Mouse (Mus musculus) heart, embryonic 16.5 days (tissue): ENCODE results near the gene Slc17a7. TPM values are rescaled to one million over a fixed set of nuclear protein-coding genes. Genes with fewer than 3 reads are reported as not detected.
"Not testable (repeated sequence)": the region's sequence is repeated elsewhere in the genome, so short reads cannot be mapped to it uniquely, and the experiment has no call there.

Experiments used
- ATAC-seq: fragments of 200-750 bp; cut with Nextera tagmentation; replicated peaks from 2 replicates; pipeline ENCODE4 v1.8.0; 2017; ENCODE audit warnings: moderate number of reproducible peaks; ENCODE audit not compliant: insufficient read depth, low FRiP score; ENCODE audit errors: extremely low read depth
- H3K27ac ChIP-seq: fragments of 300-500 bp; sonication (generic); 2 replicates; pipeline ENCODE4 v1.5.1; 2014; ENCODE audit warnings: mild to moderate bottlenecking, low read length, control low read depth, moderate library complexity
- H3K27me3 ChIP-seq: fragments of 300-500 bp; sonication (generic); 2 replicates; pipeline ENCODE4 v1.6.1; 2014; ENCODE audit warnings: low read length, mixed read lengths; ENCODE audit not compliant: control insufficient read depth, insufficient read depth
- H3K36me3 ChIP-seq: fragments of 300-500 bp; sonication (generic); 2 replicates; pipeline ENCODE4 v1.6.1; 2014; ENCODE audit not compliant: control insufficient read depth, insufficient read depth
- H3K4me1 ChIP-seq: fragments of 300-500 bp; sonication (generic); 2 replicates; pipeline ENCODE4 v1.6.1; 2014; ENCODE audit warnings: low read length, mixed read lengths; ENCODE audit not compliant: control insufficient read depth, insufficient read depth
- H3K4me2 ChIP-seq: fragments of 300-500 bp; sonication (generic); 2 replicates; pipeline ENCODE4 v1.6.1; 2014; ENCODE audit warnings: low read depth, mild to moderate bottlenecking, control low read depth, low read length
- H3K4me3 ChIP-seq: fragments of 300-500 bp; sonication (generic); 2 replicates; pipeline ENCODE4 v1.5.1; 2014; ENCODE audit warnings: mild to moderate bottlenecking, control low read depth, low read length
- H3K9ac ChIP-seq: fragments of 300-500 bp; sonication (generic); 2 replicates; pipeline ENCODE4 v1.6.1; 2014; ENCODE audit warnings: low read length, control low read depth
- H3K9me3 ChIP-seq: fragments of 300-500 bp; sonication (generic); replicated peaks from 2 replicates; pipeline ENCODE4 v1.6.1; 2016; ENCODE audit warnings: low read length; ENCODE audit not compliant: control insufficient read depth
- WGBS: fragments of 180-500 bp; shearing (Covaris S2); extraction: QIAGEN DNeasy Blood & Tissue Kit; methylation state at CpG from one replicate; pipeline ENCODE4 v1.1.7; 2014; 5-methylcytosine and 5-hydroxymethylcytosine counted together
- polyA plus RNA-seq: library from polyadenylated mRNA; unstranded; fragments of >200 nt; fragmentation: Nextera tagmentation; extraction: Ambion mirVana; gene quantifications from 2 replicates; pipeline ENCODE4 v1.2.1, GENCODE M21; 2015

Slc17a7 gene
- polyA plus RNA-seq, 1 experiment from 2014 or later, result 4.7 TPM

DNA sequence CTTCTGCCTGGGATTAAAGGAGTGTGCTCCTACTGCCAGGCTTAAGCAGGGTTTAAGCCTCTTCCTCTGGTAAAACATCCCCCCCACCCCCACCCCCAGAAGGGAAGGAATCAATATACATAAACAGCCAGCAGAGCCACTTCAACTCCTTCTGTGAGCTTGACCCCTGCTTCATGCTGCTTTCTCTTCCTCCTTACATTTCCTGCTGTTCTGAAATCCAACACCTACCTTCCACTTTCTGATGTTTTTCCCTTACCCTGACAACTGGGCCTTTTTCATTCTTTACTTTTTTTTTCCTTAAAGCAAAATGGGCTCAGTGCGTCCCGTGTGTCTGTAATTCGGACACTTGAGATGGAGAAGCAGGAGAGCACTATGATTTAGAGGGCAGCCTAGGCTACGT is 13.4 kb upstream of the Slc17a7 start:
- WGBS, result 65% methylated on average over 4 of the region's 4 CpGs
- Histone ChIP-seq H3K27ac (no peak overlapping the region), H3K9me3 (no peaks in the 10 kb centered on the region), H3K4me3 (no peak overlapping the region), H3K4me2 (no peak overlapping the region), H3K36me3 (no peaks in the 10 kb centered on the region), H3K4me1 (peaks cover 4% of the 10 kb centered on the region), H3K27me3 (no peaks in the 10 kb centered on the region), H3K9ac (no peak overlapping the region)
- no peak for ATAC-seq

DNA sequence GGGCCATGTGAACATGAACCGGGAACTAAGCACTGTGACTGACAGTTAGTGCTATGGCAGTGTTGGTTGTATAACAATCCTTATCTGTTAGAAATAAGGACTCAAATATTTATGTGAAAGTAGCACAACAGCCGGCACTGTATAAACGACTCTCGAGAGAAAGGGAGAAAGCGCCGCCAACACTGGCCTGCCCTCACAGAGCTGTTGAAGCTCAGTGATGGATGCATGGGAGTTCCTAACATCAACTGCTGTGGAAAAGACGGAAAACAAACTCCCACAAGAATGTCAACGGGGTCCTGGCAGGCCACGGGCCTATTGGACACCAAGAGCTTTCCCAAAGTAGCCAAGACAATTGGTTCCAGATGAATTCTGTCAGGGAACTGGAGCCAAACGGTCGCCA is 12.4 kb upstream of the Slc17a7 start:
- Histone ChIP-seq H3K36me3 (no peaks in the 10 kb centered on the region), H3K27ac (peak overlapping the region; percentile 32; the same call in 1 of the 2 replicates), H3K4me1 (peaks cover 4% of the 10 kb centered on the region), H3K27me3 (no peaks in the 10 kb centered on the region), H3K4me2 (no peak overlapping the region), H3K9ac (no peak overlapping the region), H3K9me3 (no peaks in the 10 kb centered on the region), H3K4me3 (no peak overlapping the region)
- WGBS, result 55% methylated on average over 11 of the region's 11 CpGs
- ATAC-seq, result no peak

DNA sequence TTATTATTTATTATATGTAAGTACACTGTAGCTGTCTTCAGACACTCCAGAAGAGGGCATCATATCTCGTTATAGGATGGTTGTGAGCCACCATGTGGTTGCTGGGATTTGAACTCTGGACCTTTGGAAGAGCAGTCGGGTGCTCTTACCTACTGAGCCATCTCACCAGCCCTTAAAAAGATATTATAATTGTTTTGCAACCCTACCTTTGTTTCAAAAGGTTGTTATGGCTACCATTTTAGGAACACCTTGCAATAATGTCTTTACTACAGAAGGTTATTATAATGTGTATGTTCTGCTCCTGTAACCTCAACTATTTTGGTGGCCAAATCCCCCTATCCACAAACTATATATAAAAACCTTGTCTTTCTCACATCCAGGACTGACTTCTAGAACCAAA is 10.7 kb upstream of the Slc17a7 start:
- H3K27ac ChIP-seq, H3K27me3 ChIP-seq, H3K9me3 ChIP-seq, H3K4me1 ChIP-seq, H3K9ac ChIP-seq, H3K36me3 ChIP-seq, ATAC-seq, H3K4me3 ChIP-seq: not testable (repeated sequence)
- H3K4me2 ChIP-seq, result peak overlapping the region; percentile 82; the same call in 1 of the 2 replicates
- WGBS, result 87% methylated on average over 2 of the region's 2 CpGs

DNA sequence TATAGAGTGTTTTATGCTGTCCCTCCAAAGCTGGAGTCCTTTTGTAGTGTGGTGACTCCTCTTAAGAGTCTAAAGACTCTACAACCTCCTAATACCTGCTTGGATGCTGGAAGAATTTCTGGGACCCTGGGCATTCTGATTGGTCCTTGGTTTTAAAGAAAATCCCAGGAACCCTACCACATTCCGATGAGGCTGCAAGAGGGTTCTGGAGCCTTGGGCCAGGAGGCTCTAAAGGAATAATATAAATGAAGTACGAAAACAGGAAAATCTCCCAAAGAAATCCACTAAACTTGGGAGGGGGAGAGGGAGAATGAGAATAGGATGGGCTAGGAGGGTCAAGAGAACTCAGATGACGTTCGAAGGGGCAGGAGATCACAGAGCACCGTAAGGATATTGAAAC is 10.2 kb upstream of the Slc17a7 start:
- Histone ChIP-seq H3K27me3 (no peaks in the 10 kb centered on the region), H3K4me3 (peak overlapping the region; percentile 78), H3K9me3 (no peaks in the 10 kb centered on the region), H3K4me1 (peaks cover 4% of the 10 kb centered on the region), H3K4me2 (peak overlapping the region; percentile 82), H3K27ac (peak overlapping the region; percentile 97), H3K9ac (peak overlapping the region; percentile 88), H3K36me3 (no peaks in the 10 kb centered on the region; the same call in 1 of the 2 replicates)
- no peak for ATAC-seq
- 5% methylated on average over 5 of the region's 5 CpGs for WGBS

DNA sequence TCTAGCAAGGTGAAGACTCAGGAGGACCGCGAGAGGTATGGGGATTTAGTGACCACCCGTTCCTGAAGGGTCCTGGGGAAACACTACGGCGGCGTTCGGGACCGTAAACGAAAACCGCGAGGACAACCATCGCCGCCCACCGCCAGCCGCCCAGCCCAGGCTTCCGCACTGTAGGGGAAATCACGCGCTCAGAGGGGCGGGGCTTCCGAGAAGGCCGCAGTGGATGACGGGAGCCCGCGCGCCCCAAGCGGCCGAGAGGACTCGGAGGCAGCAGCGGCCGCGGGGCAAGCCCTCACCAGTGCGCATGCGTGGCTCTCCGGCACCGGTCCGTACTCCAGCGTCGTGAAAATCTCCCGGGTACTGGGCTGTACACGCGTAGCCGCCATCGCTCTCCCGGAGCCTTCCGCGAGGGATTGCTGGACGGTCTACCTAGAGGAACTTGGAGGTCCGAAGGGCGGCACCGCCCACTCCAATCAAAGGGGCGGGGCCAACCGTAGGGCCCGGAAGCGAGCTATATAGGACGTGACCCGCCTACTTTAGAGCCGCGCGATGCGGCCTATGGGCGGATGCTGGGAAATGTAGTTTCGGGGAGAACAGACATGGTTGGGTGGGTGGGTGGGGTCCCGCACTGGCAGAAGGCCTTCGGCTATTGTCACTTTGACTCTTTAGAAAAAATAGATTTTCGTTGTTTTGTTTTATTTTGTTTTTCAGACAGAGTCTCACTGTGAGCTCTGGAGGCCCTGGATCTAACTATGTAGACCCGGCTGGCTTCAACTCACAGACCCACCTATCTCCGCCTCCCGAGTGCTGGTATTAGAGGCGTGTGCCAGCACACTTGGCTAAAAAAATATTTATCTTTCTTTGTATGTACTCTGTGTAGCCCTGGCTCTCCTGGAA is 9.4 kb upstream of the Slc17a7 start, which contains the start of the genes Pih1d1 and Aldh16a1:
Gene Pih1d1, plus strand, starts transcription at position 208 of the 897 bp plus-strand sequence.
Gene Aldh16a1, minus strand, starts transcription at position 489 of the 897 bp plus-strand sequence.
- WGBS, result 3% methylated on average over 69 of the region's 69 CpGs
- Histone ChIP-seq H3K27me3 (no peaks in the 10 kb centered on the region), H3K36me3 (peaks cover 5% of the 10 kb centered on the region; the same call in 1 of the 2 replicates), H3K4me3 (peak within 1 kb of the TSS; percentile 78), H3K9ac (peak within 1 kb of the TSS; percentile 88), H3K27ac (peak within 1 kb of the TSS; percentile 97), H3K4me1 (peaks cover 4% of the 10 kb centered on the region), H3K4me2 (peak within 1 kb of the TSS; percentile 82), H3K9me3 (no peaks in the 10 kb centered on the region)
- peak; percentile 95 for ATAC-seq

DNA sequence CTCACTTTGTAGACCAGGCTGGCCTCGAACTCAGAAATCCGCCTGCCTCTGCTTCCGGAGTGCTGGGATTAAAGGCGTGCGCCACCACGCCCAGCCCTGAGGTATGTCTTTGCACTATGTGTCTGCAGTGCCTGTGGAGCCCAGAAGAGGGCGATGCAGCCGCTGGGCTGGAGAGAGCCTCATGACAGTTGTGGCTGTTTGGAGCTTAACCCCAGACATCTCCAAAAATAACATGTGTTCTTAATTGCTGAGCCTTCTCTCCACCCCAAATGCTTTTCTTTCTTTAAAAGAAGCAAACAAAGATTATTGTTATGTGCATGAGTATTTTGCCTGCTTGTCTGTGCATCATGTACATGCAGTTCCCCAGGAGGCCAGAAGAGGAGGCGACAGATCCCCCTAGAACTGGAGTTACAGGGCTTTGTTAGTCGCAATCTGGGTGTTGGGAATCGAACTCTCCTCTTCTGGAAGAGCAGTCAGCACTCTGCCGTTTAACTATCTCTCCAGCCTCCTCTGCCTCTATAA is 8.7 kb upstream of the Slc17a7 start:
- Histone ChIP-seq H3K4me1 (peaks cover 4% of the 10 kb centered on the region), H3K27me3 (no peaks in the 10 kb centered on the region), H3K27ac (no peak overlapping the region), H3K4me2 (peak overlapping the region; percentile 60), H3K9ac (peak overlapping the region; percentile 88), H3K9me3 (no peaks in the 10 kb centered on the region), H3K36me3 (peaks cover 6% of the 10 kb centered on the region; the same call in 1 of the 2 replicates), H3K4me3 (peak overlapping the region; percentile 78)
- WGBS, result 77% methylated on average over 12 of the region's 12 CpGs
- ATAC-seq, result no peak; the same call in 1 of the 2 replicates

DNA sequence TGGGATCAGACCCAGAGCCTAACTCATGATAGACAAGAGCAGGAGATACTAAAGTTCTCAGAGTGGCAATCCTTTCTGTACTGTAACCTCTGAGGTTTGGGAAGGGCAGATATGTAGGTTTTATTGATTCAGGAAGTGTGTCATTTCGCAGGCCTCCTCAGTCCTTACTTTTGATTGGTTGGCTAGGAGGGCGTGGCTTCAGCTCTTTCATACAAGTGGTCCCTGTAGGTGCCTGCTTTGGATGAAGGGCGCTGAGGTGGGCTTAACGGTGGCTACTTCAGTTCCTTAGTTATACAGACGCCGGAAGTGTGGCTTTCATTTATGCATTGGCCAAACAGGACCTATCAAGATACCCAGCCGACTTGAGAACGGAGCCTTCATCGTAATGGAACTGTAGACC is 8.2 kb upstream of the Slc17a7 start:
- 86% methylated on average over 9 of the region's 9 CpGs for WGBS
- no peak for ATAC-seq
- H3K4me1 ChIP-seq, result peaks cover 4% of the 10 kb centered on the region
- no peak overlapping the region for H3K4me3 ChIP-seq
- H3K36me3 ChIP-seq, result peaks cover 6% of the 10 kb centered on the region; the same call in 1 of the 2 replicates
- H3K27ac ChIP-seq, result no peak overlapping the region
- 0 out of 2 replicates have a peak overlapping the region, but pooled peaks have one; percentile 60 for H3K4me2 ChIP-seq
- H3K27me3 ChIP-seq, result no peaks in the 10 kb centered on the region
- H3K9ac ChIP-seq, result no peak overlapping the region
- H3K9me3 ChIP-seq, result no peaks in the 10 kb centered on the region

DNA sequence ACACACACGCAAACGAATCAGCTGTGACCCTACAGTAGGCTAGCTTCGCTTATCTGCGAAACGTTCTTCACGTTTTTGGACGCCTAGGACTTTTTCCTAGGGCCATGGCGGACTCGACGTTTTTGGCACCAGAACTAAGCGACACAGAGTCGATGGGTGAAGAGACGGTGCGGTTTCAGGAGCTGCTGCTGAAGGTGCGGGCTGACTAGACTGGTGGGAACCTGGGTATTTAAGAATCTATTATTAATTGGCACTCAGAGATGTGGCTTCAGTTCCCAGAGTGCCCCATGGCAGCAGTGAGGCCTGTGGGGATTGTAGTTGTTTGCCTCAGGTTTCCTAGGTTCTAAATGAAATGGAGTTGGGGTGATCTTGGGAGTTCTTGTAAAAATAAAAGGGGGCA is 7.5 kb upstream of the Slc17a7 start:
- H3K4me3 ChIP-seq, result no peak overlapping the region
- peaks cover 4% of the 10 kb centered on the region for H3K4me1 ChIP-seq
- H3K9ac ChIP-seq, result no peak overlapping the region
- no peak for ATAC-seq
- WGBS, result 93% methylated on average over 15 of the region's 15 CpGs
- peaks cover 6% of the 10 kb centered on the region; the same call in 1 of the 2 replicates for H3K36me3 ChIP-seq
- H3K9me3 ChIP-seq, result no peaks in the 10 kb centered on the region
- H3K4me2 ChIP-seq, result no peak overlapping the region
- no peak overlapping the region for H3K27ac ChIP-seq
- no peaks in the 10 kb centered on the region for H3K27me3 ChIP-seq

DNA sequence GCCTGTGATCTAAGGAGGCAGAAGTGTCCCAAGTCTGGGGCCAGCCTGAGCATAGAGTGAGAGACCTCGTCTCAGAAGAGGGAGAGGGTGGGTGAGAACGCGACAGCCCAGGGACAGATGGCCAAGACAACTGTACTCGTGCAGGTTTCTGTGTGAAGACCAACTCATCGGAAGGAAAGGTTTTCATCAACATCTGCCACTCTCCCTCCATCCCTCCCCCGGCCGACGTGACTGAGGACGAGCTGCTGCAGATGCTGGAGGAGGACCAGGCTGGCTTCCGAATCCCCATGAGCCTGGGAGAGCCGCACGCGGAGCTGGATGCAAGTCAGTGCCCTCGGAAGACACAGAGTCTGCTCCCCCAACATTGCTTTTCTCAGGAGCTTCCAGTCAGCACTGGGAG is 6.3 kb upstream of the Slc17a7 start:
- Histone ChIP-seq H3K4me2 (no peak overlapping the region), H3K9me3 (no peaks in the 10 kb centered on the region), H3K4me1 (peaks cover 4% of the 10 kb centered on the region), H3K27ac (no peak overlapping the region), H3K36me3 (peaks cover 6% of the 10 kb centered on the region; the same call in 1 of the 2 replicates), H3K27me3 (no peaks in the 10 kb centered on the region), H3K9ac (no peak overlapping the region), H3K4me3 (no peak overlapping the region)
- WGBS, result 82% methylated on average over 14 of the region's 14 CpGs
- no peak for ATAC-seq
